Mouse (Mus musculus) cortical plate, adult 2 months (tissue): Measurements from ENCODE around the gene Ackr2.

Experiments
- CTCF ChIP-seq: fragments of 200-500 bp; IDR thresholded peaks from 2 replicates; pipeline ENCODE4 v1.5.1; 2011; ENCODE audit warnings: mild to moderate bottlenecking, control low read depth, low read length; ENCODE audit not compliant: insufficient read depth; ENCODE audit errors: extremely low read depth
- POLR2A ChIP-seq: fragments of 200-500 bp; IDR thresholded peaks from 2 replicates; pipeline ENCODE4 v1.6.1; 2011; ENCODE audit warnings: mild to moderate bottlenecking, low read length, control low read depth; ENCODE audit not compliant: insufficient read depth; ENCODE audit errors: extremely low read depth

GRCm38 (mm10) chr9:121943005-121943404 lies 44.9 kb downstream of the Ackr2 start:
- TF ChIP-seq POLR2A (no peak), CTCF (no peak)
